Mouse (Mus musculus) bone marrow, adult 2 months (tissue): ENCODE data around the gene Antxr1. TPM values are rescaled to one million over a fixed set of nuclear protein-coding genes. Genes with fewer than 3 reads are reported as not detected.

Source experiments
- H3K27ac ChIP-seq: fragments of 200-500 bp; 2 replicates; pipeline ENCODE4 v1.5.1; 2012; ENCODE audit warnings: low read depth, mild to moderate bottlenecking, control low read depth, inconsistent platforms, low read length; ENCODE audit not compliant: control insufficient read depth, poor library complexity, insufficient read depth
- H3K4me1 ChIP-seq: fragments of 200-500 bp; 2 replicates; pipeline ENCODE4 v1.6.1; 2011; ENCODE audit warnings: low read length; ENCODE audit not compliant: control insufficient read depth, insufficient read depth
- H3K4me3 ChIP-seq: fragments of 200-500 bp; replicated peaks from 2 replicates; pipeline ENCODE3; 2011; ENCODE audit warnings: mild to moderate bottlenecking, low read depth, low read length, control low read depth; ENCODE audit not compliant: control insufficient read depth
- CTCF ChIP-seq: fragments of 200-500 bp; IDR thresholded peaks from 2 replicates; pipeline ENCODE4 v1.5.1; 2011; ENCODE audit warnings: low read length, control low read depth; ENCODE audit not compliant: control insufficient read depth, insufficient read depth
- POLR2A ChIP-seq: fragments of 200-500 bp; IDR thresholded peaks from 2 replicates; pipeline ENCODE4 v1.6.1; 2011; ENCODE audit warnings: low read depth, mild to moderate bottlenecking, control low read depth, low read length, borderline replicate concordance; ENCODE audit not compliant: control insufficient read depth
- WGBS: fragments of 180-500 bp; shearing (Covaris S2); methylation state at CpG from one replicate; pipeline ENCODE4 v1.1.7; 2018; 5-methylcytosine and 5-hydroxymethylcytosine counted together
- polyA plus RNA-seq: library from polyadenylated mRNA; stranded (reverse); fragments of >200 nt; gene quantifications from 2 replicates; pipeline ENCODE4 v1.2.4, GENCODE M21; 2011; ENCODE audit warnings: low replicate concordance; ENCODE audit not compliant: missing spikeins, insufficient read depth, insufficient read length

Gene Antxr1
- polyA plus RNA-seq, 1 experiment: 5.3 TPM

DNA sequence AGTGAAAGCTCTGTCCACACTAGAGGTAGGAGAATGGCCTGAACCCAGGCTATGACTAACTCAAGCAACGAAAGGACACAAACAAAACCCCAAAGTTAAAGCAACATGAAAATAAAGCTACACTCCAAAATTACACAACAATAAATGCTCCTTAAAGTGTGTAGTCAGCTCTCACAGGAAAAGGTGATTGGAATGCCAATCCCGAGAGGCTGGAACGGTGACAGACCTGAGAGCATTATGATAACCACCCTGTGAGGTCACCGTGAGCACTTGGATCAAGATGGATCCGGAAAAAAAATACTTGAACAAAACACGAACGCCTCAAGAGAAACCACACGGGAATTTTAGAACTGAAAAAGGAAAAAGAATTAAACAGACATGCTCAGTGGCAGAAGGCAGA, 31.1 kb downstream of the Antxr1 start:
- Histone ChIP-seq H3K4me3 (no peak overlapping the region), H3K27ac (no peak overlapping the region), H3K4me1 (no peaks in the 10 kb centered on the region)
- TF ChIP-seq CTCF (no peak), POLR2A (no peak)
- 73% methylated on average over 8 of the region's 8 CpGs for whole genome bisulfite sequencing

DNA sequence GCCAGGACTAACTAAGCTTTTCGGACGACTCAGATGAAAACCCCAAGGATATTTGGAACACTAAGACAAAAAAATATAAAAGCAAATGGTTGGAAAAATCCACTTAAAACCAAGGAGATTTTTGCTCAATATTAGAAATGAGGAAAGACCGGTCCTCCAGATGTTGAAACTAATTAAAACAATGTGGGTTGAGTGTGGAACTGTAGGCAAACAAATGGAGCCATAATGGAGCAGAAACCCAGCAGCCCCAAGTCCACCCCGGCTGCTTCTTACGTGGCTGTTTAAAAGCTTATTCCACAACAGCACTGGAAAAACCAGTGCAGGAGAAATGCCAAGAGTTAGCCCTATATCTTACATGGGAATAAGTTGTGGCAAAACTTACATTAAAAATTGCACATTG, 32.9 kb downstream of the Antxr1 start:
- 85% methylated on average over 5 of the region's 5 CpGs for WGBS
- Histone ChIP-seq H3K27ac (no peak overlapping the region), H3K4me3 (no peak overlapping the region), H3K4me1 (no peaks in the 10 kb centered on the region)
- TF ChIP-seq CTCF: no peak
- TF ChIP-seq POLR2A: no peak

DNA sequence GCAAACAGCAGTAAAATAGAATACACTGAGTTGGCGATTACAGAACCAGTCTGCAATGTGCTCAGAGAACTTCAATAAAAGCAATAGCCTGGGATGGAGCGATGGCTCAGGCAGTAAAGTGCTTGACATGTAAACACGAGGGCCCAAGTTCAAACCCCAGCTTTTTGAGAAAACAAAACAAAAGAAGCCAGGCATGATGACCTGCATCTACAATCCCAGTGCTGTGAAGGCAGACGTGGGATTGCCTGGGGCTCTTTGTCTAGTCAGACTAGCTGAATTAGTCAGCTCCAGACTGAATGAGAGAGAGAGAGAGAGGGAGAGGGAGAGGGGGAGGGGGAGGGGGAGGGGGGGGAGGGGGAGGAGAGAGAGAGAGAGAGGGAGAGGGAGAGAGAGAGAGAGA, 33.6 kb downstream of the Antxr1 start:
- no peaks in the 10 kb centered on the region for H3K4me1 ChIP-seq
- no peak for TF ChIP-seq CTCF
- no peak for TF ChIP-seq POLR2A
- H3K27ac ChIP-seq: no peak overlapping the region
- H3K4me3 ChIP-seq: no peak overlapping the region
- 72% methylated on average over 4 of the region's 4 CpGs for WGBS

DNA sequence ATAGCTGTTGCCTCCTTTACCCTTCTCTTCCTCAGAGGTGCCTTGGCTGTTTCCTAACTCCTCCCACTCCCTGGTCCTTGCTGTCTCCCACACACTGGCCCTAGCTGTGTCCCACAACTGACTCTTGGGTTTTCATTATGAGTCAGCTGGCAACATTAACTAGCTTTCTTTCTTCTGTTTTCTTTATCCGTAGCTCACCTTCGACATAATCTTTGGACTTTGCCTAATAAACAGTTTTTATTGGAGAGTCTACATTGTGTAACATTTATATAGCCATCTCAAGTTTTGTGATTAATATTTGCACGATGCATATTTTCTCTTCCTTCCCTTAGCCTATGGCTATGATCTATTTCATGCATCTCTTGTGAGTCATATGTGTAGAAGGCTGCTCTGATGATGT, 40.7 kb downstream of the Antxr1 start:
- no peak overlapping the region for H3K4me3 ChIP-seq
- no peak for TF ChIP-seq CTCF
- TF ChIP-seq POLR2A: no peak
- H3K27ac ChIP-seq: no peak overlapping the region
- 81% methylated on average over 3 of the region's 3 CpGs for WGBS
- H3K4me1 ChIP-seq: no peaks in the 10 kb centered on the region

DNA sequence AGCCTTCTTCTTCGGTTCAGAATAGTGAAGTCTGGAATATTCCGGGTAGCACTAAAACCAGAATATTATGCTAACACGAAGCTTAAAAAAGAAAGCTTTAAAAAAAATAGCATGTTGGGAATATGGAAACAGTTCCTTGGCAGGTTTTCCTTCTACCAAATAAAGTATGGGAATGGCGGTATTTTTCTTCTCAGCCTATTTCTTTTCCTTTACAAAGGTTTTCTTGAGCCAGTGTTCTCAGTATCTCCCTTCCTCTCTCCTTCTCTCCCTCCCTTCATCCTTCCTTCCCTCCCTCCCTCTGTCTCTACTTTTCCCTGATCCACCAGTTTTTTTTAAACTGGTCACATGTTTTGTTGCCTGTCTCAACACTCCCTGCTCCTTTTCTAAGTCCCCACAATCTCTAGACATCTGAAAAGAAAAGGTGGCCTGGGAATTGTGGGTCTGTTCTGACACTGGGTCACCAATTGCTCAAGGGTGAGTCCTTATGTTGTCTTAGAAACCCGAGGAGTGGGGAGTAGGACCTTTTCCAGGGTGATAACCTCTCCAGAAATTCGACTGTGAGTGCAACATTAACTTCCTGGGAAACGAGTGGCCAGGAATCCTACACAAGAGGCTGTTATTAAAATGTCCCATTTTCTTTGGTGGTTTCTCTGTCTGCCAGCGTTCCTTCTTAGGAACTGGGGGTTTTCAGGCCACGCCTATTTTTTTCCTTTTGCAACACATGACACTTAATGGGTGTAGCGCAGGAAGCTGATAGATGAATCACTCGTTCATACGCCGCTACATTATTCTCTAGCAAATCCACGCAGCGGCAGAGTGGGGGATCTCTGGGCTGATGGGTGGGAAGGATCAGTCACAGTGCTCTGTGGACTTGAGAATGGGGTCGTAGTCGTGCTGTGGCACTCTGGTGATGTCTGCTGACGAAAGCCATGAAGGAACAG, 42.4 kb downstream of the Antxr1 start:
- no peak overlapping the region for H3K4me3 ChIP-seq
- H3K27ac ChIP-seq: no peak overlapping the region
- H3K4me1 ChIP-seq: no peaks in the 10 kb centered on the region
- WGBS: 78% methylated on average over 18 of the region's 18 CpGs
- TF ChIP-seq CTCF: no peak
- TF ChIP-seq POLR2A: no peak

DNA sequence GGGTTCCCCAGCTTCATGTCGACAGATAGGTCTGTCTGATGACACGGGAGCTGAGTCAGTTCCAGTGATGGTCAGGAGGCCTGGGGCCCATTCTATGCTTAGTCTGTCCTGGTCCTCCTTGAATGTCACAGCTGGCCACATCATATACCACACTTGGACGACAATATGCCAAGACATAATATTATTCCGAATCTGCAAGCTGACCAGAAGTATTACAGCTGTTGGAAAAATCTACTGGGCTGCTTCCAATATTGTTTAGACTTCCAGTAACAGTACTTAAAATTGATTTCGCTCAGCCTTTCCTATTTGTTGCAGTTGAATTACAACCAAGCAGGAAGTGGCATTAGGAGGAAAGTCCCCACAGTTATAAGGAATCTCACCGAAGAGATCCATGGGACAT, 48.4 kb downstream of the Antxr1 start:
- H3K4me3 ChIP-seq: no peak overlapping the region

DNA sequence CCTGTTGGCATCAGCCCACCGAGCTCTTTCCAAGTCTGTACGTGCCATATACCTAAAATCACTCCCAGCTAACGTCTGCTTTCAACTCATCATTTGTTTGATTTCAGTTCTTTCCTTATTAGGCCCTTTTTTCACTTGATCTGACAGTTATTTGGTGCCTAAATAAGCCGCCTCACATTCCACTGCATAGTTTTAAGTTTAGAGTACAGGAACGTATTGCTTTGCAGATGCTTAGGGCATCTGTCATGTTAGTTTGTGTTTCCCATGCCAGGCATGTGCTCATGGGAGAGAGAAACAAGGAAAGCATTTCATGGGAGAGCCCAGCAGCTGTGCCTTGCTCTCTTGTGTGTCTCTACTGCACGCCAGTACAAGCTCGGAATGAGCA, 50.3 kb downstream of the Antxr1 start:
- H3K4me1 ChIP-seq: no peaks in the 10 kb centered on the region
- no peak overlapping the region for H3K27ac ChIP-seq
- 80% methylated on average over 7 of the region's 7 CpGs for WGBS
- no peak for TF ChIP-seq CTCF
- TF ChIP-seq POLR2A: no peak
- H3K4me3 ChIP-seq: no peak overlapping the region

More for the DNA sequence above, 48.4 kb downstream of the Antxr1 start:
- 70% methylated on average over 6 of the region's 6 CpGs for WGBS
- Histone ChIP-seq H3K4me1 (no peaks in the 10 kb centered on the region), H3K27ac (no peak overlapping the region)
- TF ChIP-seq POLR2A (no peak), CTCF (no peak)

DNA sequence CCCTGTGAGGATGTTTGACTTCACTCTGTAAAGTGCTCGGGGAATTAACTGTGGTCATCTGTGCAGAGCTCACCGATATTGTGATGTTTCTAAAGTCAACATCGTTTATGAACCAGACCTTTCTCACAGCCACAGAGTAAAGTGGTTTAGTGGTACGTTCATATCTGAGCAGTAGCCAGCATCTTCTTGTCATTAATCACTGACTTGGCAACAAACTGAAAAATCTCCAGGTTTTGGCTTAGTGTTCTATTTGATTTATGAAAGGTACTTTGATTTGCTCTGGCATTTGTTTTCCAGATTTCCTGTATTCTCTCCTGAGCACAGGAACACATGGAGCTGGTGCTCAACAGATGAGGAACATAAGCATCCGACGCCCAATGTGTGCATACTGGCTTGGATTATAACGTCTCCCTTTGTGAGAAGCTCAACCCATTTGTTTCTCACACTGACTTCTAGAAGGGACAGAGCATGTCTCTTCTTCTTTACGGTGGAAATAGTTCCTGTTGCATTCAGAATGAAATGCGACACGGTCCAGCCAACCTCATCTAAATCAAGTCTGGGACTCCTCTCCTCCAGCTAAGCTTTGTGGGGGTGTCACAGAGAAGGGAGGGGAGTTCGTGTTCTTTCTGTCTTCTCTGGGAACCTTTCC, 50.8 kb downstream of the Antxr1 start:
- no peak overlapping the region for H3K4me3 ChIP-seq
- WGBS: 80% methylated on average over 11 of the region's 11 CpGs
- no peaks in the 10 kb centered on the region for H3K4me1 ChIP-seq
- no peak overlapping the region for H3K27ac ChIP-seq
- no peak for TF ChIP-seq CTCF
